Mouse (Mus musculus) urinary bladder, postnatal 10 days (tissue): ENCODE results near the gene Chad.
A peak's percentile ranks its signal among the peaks of the same experiment; 100 is the strongest.

Experiments used
- DNase-seq: peaks from one replicate; pipeline ENCODE4 v3.0.0; 2022; ENCODE audit warnings: low spot score

The Chad gene

DNA sequence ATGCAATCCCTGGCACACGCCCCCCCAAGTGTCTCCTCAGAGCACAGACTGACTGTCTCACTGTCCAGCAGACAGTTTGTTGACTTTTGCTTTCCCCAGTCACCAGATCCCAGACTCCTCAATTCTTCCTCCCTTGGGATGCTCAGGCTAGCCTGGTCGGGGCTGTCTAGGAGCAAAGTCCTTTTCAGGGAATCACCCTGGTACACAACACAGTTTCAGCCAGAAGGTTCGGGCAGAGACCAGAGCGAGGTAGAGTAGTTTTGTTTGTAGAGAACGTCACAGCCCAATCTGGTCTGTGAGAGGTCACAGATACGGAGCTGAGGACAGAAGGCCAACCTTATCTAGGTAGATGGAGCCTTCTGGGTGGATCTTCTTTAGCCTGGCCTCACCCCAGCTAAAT lies 1.7 kb downstream of the Chad start:
- no peak for DNase-seq

GRCm38 (mm10) chr11:94567326-94567725 lies 2.5 kb downstream of the Chad start:
- no peak for DNase-seq

- DNase-seq: no peak
Observed at GRCm38 (mm10) chr11:94570612-94571011, 5.8 kb downstream of the Chad start.

DNA sequence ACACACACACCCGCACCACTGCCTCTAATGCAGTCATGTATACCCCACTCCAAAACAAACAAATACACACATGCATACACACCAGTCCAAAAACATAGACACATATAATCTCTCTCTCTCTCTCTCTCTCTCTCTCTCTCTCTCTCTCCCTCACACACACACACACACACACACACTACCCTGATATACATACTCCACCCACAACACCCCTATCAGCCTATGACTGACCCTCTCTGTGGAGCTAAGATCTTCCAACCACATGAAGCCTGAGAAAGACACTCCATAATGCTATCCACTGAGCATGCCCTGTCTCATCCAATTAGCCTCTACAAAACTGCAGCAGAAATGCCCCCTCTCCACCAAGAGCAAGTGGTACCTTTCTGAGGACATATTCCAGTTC lies 7.0 kb downstream of the Chad start:
- no peak for DNase-seq

DNA sequence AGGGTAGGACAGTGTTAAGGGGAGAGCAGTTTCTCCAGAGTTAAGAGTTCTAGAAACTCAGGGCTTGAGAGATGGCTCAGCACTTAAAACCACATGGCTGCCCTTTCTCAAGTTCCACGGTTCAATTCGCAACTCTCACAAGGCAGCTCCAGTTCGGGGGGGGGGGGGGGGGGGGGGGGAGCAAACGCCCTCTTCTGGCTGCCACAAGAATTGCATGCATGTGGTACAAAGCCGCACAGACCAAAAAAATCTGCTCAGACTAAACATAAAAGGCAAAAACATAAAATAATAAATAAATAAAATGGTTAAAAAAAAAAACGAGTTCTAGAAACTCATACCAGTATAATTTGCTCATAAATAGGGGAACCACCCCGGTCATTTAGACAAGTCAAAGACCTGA lies 9.7 kb downstream of the Chad start:
- no peak for DNase-seq

DNA sequence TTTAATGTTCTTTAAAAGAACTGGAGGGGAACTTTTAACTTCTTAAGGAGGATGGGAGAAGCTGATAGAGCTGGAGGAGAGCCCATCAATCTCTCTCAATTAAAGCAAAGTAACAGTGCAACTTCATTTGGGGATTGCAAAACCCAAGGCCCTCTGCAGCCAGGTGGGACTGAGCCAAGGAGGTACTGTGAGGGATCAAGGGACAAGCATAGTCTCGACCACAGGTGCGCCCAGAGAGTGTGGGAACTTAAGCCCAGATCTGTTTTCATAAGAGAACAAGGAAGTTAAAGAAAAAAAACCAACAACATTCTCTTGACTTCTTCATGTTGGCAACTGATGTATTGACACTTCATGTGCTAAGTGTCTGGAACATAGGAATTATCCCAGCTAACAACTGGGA lies 10.2 kb downstream of the Chad start:
- no peak for DNase-seq

GRCm38 (mm10) chr11:94576361-94576760 lies 11.5 kb downstream of the Chad start:
- no peak for DNase-seq

DNA sequence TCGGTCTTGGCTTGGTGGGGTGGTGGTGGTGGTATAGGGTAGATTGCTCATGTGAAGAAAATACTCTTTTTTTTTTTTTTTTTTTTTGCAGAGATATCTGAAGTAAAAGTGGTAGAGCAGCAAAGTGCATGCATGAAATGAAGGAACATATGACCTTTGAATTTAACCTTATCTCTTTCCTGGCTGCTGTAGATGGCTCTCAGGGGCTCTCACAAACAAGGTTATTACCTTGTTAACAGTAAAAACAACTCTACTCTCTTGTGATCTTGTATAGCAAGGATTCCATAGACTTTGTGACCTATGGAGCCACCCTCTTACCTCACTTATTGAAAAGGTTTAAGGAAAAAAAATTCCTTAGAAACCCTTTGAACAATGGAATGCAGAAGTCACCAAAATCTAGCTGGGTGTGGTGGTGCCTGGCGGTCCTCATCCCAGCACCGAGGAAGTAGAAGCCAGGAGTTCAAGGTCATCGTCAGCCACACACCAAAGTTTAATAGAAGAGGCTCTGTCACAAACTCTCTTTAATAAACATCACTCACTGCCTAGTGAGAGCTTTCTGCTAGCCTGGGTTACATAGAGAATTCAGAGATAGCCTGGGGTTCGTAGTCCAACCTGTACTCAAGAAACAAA lies 15.4 kb downstream of the Chad start:
- no peak for DNase-seq

GRCm38 (mm10) chr11:94585091-94585490 lies 20.2 kb downstream of the Chad start:
- DNase-seq: no peak

DNA sequence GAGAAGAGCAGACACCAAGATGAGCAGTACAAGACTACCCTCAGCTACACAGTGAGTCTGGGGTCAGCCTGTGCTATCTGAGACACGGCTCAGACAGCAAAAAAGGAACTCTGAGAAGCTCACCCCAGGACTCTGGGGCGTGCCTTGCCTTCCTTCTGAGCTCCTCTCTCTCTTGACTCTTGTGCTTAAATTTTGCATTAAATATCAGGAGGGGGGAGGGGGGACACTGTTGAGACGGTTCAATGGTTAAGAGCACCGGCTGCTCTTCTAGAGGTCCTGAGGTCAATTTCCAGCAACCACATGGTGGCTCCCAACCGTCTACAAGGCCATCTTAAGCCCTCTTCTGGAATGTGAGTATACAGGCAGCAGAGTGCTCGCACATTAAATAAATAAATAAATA lies 22.7 kb downstream of the Chad start:
- no peak for DNase-seq

DNA sequence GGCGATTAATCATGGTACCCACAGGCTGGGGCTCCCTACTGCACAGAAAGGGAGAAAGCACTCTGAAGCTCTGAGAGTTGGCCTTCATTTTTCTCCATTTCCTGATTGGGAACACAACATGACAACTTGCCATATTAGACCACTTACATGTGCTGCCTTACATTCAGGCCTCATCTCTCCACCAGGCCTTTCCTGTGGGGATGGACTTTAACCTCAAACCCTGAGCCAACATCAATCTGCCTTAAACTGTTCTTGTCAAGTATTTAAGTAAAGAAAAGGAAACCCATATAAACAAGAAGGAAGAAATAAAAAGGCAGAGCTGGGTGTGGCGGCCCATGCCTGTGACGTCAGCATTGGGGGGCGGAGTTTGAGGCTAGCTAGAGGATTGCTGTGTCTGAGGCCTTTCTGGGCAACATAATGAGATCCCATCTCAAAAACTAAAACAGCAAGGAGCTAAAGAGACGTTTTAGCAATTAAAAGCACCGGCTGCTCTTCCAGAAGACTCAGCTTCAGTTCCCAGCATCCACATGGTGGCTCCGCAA lies 31.5 kb downstream of the Chad start:
- DNase-seq: no peak

DNA sequence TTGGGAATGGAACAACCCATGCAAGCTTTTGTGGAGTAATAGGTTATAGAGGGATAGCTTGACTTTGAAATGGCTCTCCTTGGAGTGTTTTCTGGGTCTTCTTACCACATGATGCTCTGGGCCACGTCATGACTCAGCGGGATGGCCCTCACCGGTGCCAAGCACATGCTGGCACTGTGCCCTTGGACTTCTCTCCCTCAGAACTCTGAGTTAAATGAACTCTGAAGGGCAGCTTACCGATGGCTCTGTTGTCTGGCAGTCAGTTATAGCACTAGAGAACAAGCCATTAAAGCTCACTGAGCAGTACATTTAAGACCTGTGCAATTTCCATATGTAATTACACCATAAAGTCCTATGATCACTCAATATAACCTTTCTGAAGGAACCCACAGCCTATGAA lies 32.5 kb downstream of the Chad start:
- DNase-seq: no peak

DNA sequence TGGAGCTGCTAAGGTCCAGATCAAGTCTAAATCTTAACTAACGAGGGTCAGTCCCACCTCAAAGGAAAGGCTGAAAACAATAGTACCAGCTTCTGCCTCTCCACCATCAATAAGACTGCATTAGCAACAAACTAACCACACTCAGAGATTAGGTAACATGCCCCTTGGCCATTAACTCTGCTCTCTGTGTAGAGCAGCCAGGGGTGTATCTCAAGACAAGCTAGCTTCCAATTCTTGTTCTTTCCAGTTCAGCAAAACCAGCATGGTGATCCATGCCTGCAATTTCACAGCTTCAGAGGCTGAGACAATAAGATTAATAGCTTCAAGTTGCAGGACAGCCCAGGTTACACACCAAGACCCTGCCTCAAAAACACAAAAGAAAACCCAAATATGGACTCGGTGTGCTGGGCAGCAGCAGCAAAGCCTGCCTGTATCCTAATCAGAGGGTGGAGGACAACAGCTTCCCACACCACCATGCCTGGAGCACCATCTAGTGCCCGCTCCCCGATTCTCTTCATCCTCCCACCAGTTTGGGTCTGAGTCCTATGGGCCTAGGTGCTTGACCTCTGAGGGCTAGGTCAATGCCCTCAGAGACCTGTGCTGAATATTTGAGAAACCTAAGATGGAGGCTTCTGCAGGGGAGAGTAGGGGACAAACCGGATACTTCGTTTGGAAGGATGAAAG lies 33.7 kb downstream of the Chad start:
- DNase-seq: no peak

- DNase-seq: no peak
Observed at GRCm38 (mm10) chr11:94600447-94600846, 35.6 kb downstream of the Chad start.

DNA sequence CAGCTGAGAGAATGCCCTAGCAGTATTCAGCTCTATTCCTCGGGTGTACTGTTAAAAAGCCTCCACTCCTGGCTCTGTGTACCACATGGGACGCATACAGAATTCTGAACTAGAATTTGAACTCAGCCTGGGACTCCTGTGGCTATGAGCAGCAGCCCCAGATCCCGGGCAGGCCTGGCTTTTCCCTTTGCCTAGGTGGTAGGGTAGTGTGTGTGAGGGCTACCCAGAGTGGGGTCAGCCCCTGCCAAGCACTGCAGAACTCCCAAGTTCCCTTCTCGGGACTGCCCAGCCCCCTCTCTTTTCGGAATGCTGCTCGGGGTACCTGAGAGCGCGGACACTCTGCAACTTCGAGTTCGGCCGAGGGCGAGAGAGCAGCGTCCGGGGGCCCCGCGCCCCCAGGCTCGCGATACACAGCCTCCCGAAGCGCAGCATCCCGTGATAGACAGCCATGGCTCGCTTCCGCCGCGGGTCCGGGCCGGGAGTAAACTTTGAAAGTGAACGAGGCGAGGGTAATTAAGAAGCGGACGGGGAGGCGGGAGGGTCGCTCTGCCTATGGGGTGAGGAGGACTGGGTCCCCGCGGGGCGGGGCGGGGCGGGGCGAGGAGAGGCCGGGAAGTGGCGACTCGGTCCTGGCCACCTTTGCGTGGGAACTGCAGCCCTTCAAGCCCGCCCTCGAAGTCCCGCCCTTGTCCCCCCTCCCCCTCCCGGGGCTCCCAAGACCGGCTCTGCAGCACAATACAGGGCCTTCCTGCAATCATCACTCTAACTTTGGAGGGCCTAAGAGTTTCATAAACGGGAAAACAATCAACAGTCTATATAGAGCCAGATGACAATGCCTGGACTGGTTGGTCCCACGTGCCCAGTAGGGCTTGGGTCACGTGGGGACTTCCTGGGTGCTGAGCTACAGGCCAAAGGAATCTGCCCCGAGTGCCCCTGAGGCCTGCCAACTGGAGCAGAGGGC lies 36.8 kb downstream of the Chad start, which contains the start of gene Acsf2:
Acsf2 (minus strand) TSS at position 551 of the 961 bp plus-strand sequence.
- peak; percentile 41 for DNase-seq

DNA sequence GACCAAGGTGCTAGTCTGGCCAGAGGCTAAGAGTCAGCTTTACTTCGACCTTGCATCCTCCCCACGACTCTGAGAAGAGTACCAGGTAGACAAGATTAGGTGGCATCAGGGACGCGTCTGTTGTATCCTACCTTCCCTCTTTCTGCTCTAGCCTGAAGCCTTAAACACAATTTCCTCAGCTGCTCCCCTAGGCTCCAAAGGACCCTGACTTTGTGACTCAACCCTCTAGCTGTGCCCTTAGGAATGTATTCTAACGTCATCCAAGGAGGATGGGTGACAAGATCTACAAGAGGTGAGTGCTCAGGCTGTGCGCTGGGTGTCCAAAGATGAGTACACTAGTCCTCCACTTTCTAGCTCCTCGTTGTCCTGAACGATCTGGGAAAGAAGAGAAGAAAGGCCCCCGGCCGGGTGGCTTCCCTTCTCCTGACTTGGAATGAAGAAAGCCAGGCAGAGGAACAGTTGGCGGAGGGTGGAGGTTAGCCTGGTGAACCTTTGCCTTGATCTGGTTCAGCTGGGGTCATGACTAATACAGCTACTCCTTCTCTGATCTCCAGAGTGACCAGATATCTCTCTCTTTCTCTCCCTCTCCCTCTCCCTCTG lies 37.6 kb downstream of the Chad start:
- no peak for DNase-seq

GRCm38 (mm10) chr11:94610744-94611740 lies 46.2 kb downstream of the Chad start:
- DNase-seq: no peak

DNA sequence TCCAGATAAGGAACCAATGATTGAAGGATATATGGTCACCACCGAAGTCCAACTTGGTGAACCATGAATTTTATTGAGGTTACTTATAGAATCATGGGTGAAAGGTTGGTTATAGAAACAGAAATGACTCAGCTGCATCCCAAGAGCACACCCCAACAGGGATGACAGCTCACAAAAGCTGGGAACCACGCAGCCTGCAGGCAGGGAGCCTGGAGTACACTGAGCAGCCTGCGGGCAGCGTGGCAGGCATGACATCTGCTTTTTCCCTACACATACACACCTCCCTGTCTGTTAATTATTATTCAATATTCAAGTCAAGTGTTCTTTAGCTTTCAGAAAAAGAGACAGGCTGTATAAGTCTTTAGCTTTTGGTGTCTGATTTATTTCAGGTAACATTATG lies 49.8 kb downstream of the Chad start:
- no peak for DNase-seq

DNA sequence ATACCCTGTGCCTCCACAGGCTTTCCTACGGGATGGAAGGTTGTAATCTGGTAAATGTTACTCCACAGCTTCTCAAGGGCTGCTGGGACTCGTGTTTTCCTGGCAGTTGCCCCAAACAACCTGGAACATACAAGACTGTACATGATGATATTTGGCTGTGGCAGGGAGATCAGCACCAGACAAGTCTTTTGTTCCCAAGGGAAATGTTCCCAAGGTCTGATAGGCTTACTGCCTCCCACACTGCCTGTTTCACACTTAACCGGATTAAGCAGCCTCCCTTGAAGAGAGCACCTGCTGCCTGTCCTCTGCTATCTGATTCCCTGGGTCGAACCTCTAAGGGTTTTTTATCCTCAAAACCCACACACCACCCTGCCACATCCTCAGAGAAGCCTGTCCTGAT lies 50.6 kb downstream of the Chad start:
- no peak for DNase-seq

- DNase-seq: no peak
Observed at GRCm38 (mm10) chr11:94617646-94618045, 52.8 kb downstream of the Chad start.
